Mouse (Mus musculus): ENCODE data around the gene Tbcel. TPM values are rescaled to one million over a fixed set of nuclear protein-coding genes. Genes with fewer than 3 reads are reported as not detected.

Tbcel gene
- polyA plus RNA-seq, 1 experiment from 2014 or later: 5.2 TPM

DNA sequence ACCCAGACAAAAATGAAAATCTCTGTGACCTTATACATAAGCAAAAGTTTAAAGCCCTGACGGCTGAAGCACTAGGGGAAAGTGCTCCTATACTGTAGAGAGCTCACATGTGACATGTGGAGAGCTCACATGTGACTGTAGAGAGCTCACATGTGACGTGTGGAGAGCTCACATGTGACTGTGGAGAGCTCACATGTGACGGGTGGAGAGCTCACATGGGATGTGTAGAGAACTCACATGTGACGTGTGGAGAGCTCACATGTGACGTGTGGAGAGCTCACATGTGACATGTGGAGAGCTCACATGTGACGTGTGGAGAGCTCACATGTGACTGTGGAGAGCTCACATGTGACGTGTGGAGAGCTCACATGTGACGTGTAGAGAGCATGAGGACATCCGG is 43.4 kb downstream of the Tbcel start:
- ATAC-seq (ENCODE audit: insufficient number of reproducible peaks, low FRiP score): no peak
- no peak overlapping the region for H3K4me3 ChIP-seq
- H3K4me2 ChIP-seq: no peak overlapping the region
- WGBS: 84% methylated on average over 9 of the region's 9 CpGs
- H3K27me3 ChIP-seq (replicated peaks): peaks cover 78% of the 10 kb centered on the region
- peaks cover 27% of the 10 kb centered on the region for H3K4me1 ChIP-seq (replicated peaks)
- H3K9ac ChIP-seq: no peak overlapping the region
- no peaks in the 10 kb centered on the region for H3K9me3 ChIP-seq (replicated peaks)
- H3K36me3 ChIP-seq: no peaks in the 10 kb centered on the region
- H3K27ac ChIP-seq (ENCODE audit: poor library complexity, severe bottlenecking): no peak overlapping the region

DNA sequence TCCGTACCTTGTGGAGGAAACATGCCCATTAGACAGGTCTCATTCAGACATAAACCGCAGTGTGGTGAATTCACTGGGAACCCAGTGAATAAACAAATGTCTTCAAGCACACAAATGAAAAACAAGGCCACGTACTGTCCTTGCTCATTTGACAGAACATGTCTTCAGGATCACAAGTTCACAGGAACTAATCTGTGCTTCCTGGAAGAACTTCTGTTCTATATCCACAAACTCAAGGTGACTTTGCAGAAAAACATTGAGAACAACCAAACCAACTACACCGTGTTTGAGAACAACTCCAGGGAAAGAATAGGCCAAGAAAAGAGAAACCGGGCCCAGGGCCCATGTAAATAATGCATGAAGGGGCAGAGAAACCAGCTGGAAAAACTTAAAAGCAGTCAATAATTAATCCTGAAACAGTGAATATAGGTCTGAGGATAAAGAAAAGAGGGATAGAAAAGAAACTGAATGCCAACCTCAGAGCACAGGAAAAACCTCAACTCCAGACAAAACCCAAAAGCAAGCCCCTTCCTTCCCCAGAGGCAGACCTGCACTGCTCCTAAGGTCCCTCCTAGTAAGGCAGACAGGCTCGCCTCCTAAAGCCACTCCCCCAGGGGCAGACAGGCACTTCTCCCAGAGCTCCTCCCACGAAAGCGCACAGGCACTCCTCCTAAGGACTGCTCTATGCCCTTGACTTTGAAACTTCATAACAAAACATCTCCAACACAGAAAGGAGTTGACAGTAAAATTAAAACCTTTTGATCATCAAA is 44.2 kb downstream of the Tbcel start:
- Histone ChIP-seq H3K9me3 (replicated peaks) (no peaks in the 10 kb centered on the region), H3K36me3 (no peaks in the 10 kb centered on the region), H3K4me1 (replicated peaks) (peaks cover 29% of the 10 kb centered on the region), H3K4me2 (no peak overlapping the region; the same call in none of the 2 replicates), H3K4me3 (no peak overlapping the region), H3K9ac (no peak overlapping the region), H3K27me3 (replicated peaks) (peaks cover 78% of the 10 kb centered on the region), H3K27ac (ENCODE audit: poor library complexity, severe bottlenecking) (0 out of 2 replicates have a peak overlapping the region, but pooled peaks have one; percentile 31)
- peak; percentile 93 for ATAC-seq (ENCODE audit: insufficient number of reproducible peaks, low FRiP score)
- 47% methylated on average over 8 of the region's 8 CpGs for WGBS

- H3K9ac ChIP-seq: no peak overlapping the region
- H3K4me3 ChIP-seq: no peak overlapping the region
- ATAC-seq (ENCODE audit: insufficient number of reproducible peaks, low FRiP score): no peak
- no peak overlapping the region; the same call in 1 of the 2 replicates for H3K4me2 ChIP-seq
- H3K9me3 ChIP-seq (replicated peaks): no peaks in the 10 kb centered on the region
- H3K36me3 ChIP-seq: no peaks in the 10 kb centered on the region
- H3K27me3 ChIP-seq (replicated peaks): peaks cover 78% of the 10 kb centered on the region
- peaks cover 29% of the 10 kb centered on the region for H3K4me1 ChIP-seq (replicated peaks)
- 0 out of 2 replicates have a peak overlapping the region, but pooled peaks have one; percentile 31 for H3K27ac ChIP-seq (ENCODE audit: poor library complexity, severe bottlenecking)
- 63% methylated on average over 7 of the region's 7 CpGs for WGBS
Measured at GRCm38 (mm10) chr9:42462585-42463219, 44.9 kb downstream of the Tbcel start.

GRCm38 (mm10) chr9:42461390-42462108 is 46.1 kb downstream of the Tbcel start:
- peak overlapping the region; percentile 48 for H3K27ac ChIP-seq (ENCODE audit: poor library complexity, severe bottlenecking)
- H3K4me2 ChIP-seq: peak overlapping the region; percentile 51
- peaks cover 29% of the 10 kb centered on the region for H3K4me1 ChIP-seq (replicated peaks)
- H3K27me3 ChIP-seq (replicated peaks): peaks cover 77% of the 10 kb centered on the region
- 5% methylated on average over 11 of the region's 11 CpGs for WGBS
- 0 out of 2 replicates have a peak overlapping the region, but pooled peaks have one; percentile 21 for H3K9ac ChIP-seq
- peak overlapping the region; percentile 15; the same call in 1 of the 2 replicates for H3K4me3 ChIP-seq
- peak; percentile 81 for ATAC-seq (ENCODE audit: insufficient number of reproducible peaks, low FRiP score)
- H3K9me3 ChIP-seq (replicated peaks): no peaks in the 10 kb centered on the region
- H3K36me3 ChIP-seq: no peaks in the 10 kb centered on the region

DNA sequence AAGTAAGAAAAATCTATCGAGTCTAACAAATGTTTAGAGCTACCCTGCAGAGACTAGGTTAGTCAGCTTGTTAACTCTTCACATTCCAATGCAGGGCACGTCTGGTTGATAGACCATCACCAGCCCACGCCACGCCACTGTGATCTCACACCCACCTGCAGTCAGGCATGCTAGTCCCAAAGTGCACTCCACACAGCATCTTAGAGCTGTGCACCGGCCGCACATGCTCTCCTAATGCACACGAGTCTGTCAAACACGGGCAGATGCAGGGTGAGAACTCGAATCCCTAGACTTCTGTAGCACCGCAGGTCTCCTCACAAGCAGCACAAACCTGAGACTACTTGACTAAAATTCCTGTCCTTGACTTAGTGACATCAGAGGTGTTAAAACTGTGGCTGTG is 47.3 kb downstream of the Tbcel start:
- no peak for ATAC-seq (ENCODE audit: insufficient number of reproducible peaks, low FRiP score)
- Histone ChIP-seq H3K9ac (no peak overlapping the region), H3K27me3 (replicated peaks) (peaks cover 77% of the 10 kb centered on the region), H3K36me3 (no peaks in the 10 kb centered on the region), H3K4me2 (no peak overlapping the region), H3K9me3 (replicated peaks) (no peaks in the 10 kb centered on the region), H3K4me1 (replicated peaks) (peaks cover 29% of the 10 kb centered on the region), H3K4me3 (peak overlapping the region; percentile 15), H3K27ac (ENCODE audit: poor library complexity, severe bottlenecking) (no peak overlapping the region)
- 85% methylated on average over 10 of the region's 10 CpGs for WGBS

- no peak overlapping the region; the same call in 1 of the 2 replicates for H3K4me3 ChIP-seq
Measured at GRCm38 (mm10) chr9:42459736-42460135, 47.9 kb downstream of the Tbcel start.

GRCm38 (mm10) chr9:42458741-42459515 is 48.7 kb downstream of the Tbcel start:
- no peak for ATAC-seq (ENCODE audit: insufficient number of reproducible peaks, low FRiP score)
- Histone ChIP-seq H3K4me2 (no peak overlapping the region), H3K27me3 (replicated peaks) (peaks cover 79% of the 10 kb centered on the region), H3K4me1 (replicated peaks) (peaks cover 29% of the 10 kb centered on the region), H3K9ac (no peak overlapping the region), H3K9me3 (replicated peaks) (no peaks in the 10 kb centered on the region), H3K27ac (ENCODE audit: poor library complexity, severe bottlenecking) (no peak overlapping the region), H3K4me3 (0 out of 2 replicates have a peak overlapping the region, but pooled peaks have one; percentile 10), H3K36me3 (no peaks in the 10 kb centered on the region)
- 68% methylated on average over 9 of the region's 9 CpGs for WGBS

More at GRCm38 (mm10) chr9:42459736-42460135, 47.9 kb downstream of the Tbcel start:
- Histone ChIP-seq H3K27ac (ENCODE audit: poor library complexity, severe bottlenecking) (no peak overlapping the region), H3K4me1 (replicated peaks) (peaks cover 29% of the 10 kb centered on the region), H3K27me3 (replicated peaks) (peaks cover 79% of the 10 kb centered on the region), H3K4me2 (peak overlapping the region; percentile 28; the same call in 1 of the 2 replicates), H3K9me3 (replicated peaks) (no peaks in the 10 kb centered on the region), H3K9ac (no peak overlapping the region), H3K36me3 (no peaks in the 10 kb centered on the region)
- ATAC-seq (ENCODE audit: insufficient number of reproducible peaks, low FRiP score): no peak
- WGBS: 72% methylated on average over 6 of the region's 6 CpGs

DNA sequence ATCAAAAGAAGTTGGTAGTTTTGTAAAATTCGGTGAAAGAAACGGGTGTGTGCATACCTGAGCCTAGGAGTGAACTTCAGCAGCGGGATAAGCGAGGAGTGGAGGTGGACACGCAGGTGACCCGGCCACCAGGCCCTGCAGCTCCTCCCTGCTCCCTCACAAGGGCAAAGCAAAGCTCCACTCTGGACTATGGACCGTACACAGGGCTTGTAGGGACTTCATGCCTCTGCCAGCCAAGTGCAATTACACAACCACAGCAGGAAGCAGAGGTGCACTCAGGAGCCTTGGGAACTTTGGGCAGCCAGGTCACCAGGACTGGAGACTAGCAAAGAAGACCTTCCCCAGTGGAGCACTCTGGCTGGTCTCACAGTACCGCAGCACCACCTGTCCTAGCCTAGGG is 50.1 kb downstream of the Tbcel start:
- Histone ChIP-seq H3K27ac (ENCODE audit: poor library complexity, severe bottlenecking) (no peak overlapping the region), H3K36me3 (no peaks in the 10 kb centered on the region), H3K27me3 (replicated peaks) (peaks cover 81% of the 10 kb centered on the region), H3K4me1 (replicated peaks) (peaks cover 17% of the 10 kb centered on the region), H3K4me3 (no peak overlapping the region), H3K4me2 (no peak overlapping the region), H3K9me3 (replicated peaks) (no peaks in the 10 kb centered on the region), H3K9ac (no peak overlapping the region; the same call in 1 of the 2 replicates)
- no peak for ATAC-seq (ENCODE audit: insufficient number of reproducible peaks, low FRiP score)
- WGBS: 88% methylated on average over 8 of the region's 8 CpGs

DNA sequence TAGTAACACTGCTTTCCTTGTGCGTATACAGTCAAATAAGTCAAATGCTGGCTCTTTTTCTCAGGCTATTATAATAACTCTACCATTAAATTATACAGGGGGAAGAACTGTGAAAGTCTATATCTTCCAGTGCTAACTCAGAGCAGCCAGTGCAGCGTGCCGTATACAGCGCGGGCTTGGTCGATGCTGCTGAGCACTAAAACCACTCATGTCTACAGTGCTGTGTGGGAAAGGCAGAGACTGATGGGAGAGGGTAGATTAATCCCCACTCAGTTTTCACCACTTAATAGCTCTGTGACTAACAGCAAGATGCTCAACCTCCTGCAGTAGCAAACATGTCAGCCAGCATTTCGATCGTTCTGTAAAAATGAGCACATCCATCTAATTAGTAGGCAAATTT is 53.2 kb downstream of the Tbcel start:
- no peaks in the 10 kb centered on the region for H3K9me3 ChIP-seq (replicated peaks)
- peaks cover 76% of the 10 kb centered on the region for H3K27me3 ChIP-seq (replicated peaks)
- ATAC-seq (ENCODE audit: insufficient number of reproducible peaks, low FRiP score): no peak
- H3K4me3 ChIP-seq: no peak overlapping the region
- 95% methylated on average over 8 of the region's 8 CpGs for WGBS
- no peak overlapping the region for H3K27ac ChIP-seq (ENCODE audit: poor library complexity, severe bottlenecking)
- H3K36me3 ChIP-seq: peaks cover 7% of the 10 kb centered on the region
- no peak overlapping the region for H3K9ac ChIP-seq
- peaks cover 3% of the 10 kb centered on the region; the same call in 1 of the 2 replicates for H3K4me1 ChIP-seq (replicated peaks)
- H3K4me2 ChIP-seq: no peak overlapping the region

DNA sequence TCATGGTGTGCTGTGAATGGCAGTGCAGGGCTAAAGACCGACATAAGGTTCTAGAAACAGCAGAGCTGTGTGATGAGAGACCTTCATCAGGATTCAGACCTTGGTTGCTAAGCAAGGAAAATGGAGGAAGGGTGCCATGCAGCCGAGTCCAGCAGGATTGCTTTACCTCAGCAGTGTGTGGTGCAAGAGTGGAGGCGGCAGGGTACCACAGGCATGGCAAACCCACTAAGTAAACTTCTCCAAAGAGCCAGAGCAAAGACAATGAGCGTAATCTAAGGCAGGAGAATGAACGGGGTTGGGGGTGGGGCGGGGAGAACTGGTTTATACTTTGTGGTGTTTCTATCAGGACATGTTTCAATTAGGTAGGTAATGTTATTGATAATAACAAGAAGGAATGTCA is 58.6 kb downstream of the Tbcel start:
- H3K9ac ChIP-seq: no peak overlapping the region
- peaks cover 45% of the 10 kb centered on the region for H3K27me3 ChIP-seq (replicated peaks)
- H3K4me1 ChIP-seq (replicated peaks): 0 out of 2 replicates have a peak, but pooled peaks cover 4% of the 10 kb centered on the region
- no peak overlapping the region for H3K4me2 ChIP-seq
- no peaks in the 10 kb centered on the region for H3K9me3 ChIP-seq (replicated peaks)
- peaks cover 23% of the 10 kb centered on the region for H3K36me3 ChIP-seq
- no peak for ATAC-seq (ENCODE audit: insufficient number of reproducible peaks, low FRiP score)
- H3K27ac ChIP-seq (ENCODE audit: poor library complexity, severe bottlenecking): no peak overlapping the region
- no peak overlapping the region for H3K4me3 ChIP-seq
- 89% methylated on average over 6 of the region's 6 CpGs for WGBS
